Mouse (Mus musculus): Measurements from ENCODE around the gene Ppip5k2.

GRCm38 (mm10) chr1:97710520-97710919 lies 59.7 kb downstream of the Ppip5k2 start:
- TF ChIP-seq CTCF (IDR thresholded peaks at IDR 0.05) (no peak), EP300 (IDR thresholded peaks at IDR 0.05) (no peak)

All from lung, postnatal 0 days (tissue).